Mouse (Mus musculus): ENCODE data around the gene Cdc45.

DNA sequence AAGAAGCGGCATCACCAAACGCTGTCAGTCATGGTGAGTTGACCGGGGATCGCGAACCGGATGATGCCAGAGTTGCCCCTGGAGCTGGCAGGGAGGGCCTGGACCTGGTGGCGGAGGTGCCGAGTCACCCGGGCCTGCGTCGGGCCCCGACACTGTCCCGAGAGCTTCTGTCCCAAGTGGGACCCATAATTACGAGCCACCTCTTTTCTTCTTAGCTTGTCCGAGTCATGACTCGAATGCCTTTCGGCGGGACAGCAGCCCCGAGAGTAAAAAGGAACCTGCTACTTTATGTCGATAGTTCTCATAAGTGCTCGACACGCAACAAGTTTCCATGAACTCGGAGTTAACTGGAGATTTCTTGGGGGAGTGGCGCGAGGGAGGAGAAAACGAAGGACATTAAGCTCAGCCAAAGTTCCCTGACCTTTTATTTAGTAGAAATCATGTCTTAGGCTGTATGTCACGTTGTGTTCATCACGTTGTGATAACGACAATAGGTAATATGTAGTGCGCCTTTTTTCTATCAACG, 661 bp upstream of the Cdc45 start:
- TF ChIP-seq ZC3H11A (IDR thresholded peaks at IDR 0.05; ENCODE audit: borderline replicate concordance, low read depth, low read length) (no peak), MAFK (IDR thresholded peaks at IDR 0.05; ENCODE audit: insufficient read depth, low read depth, low read length) (no peak), HCFC1 (IDR thresholded peaks at IDR 0.05; ENCODE audit: borderline replicate concordance, insufficient read depth, low read length) (no peak)
